Mouse (Mus musculus): ENCODE data around the gene Olfr1046.
"Not testable (repeated sequence)": the region's sequence is repeated elsewhere in the genome, so short reads cannot be mapped to it uniquely, and the experiment has no call there.

Gene Olfr1046

DNA sequence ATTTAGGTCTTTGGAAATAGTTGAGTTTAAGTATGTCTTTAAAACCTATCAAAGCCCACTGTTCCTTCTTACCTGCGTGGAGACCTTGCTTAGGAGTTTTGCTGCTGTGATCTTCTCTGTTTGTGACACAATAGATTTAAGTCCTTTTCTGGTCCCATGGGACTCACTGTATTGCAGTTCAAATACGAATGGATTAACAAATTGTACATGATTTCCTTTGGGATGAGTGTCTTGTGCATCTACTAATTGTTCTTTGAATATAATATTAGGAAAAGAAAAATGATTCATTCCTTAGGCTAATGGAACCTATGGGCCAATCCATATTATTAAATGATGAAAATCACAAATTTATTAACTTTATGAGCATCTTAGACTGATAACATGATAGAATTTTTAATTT lies at the start of gene Olfr1046:
TSS of gene Olfr1046 (minus strand) at position 101 of the 400 bp plus-strand sequence.
- no peak for DNase-seq (ENCODE audit: low spot score)

DNA sequence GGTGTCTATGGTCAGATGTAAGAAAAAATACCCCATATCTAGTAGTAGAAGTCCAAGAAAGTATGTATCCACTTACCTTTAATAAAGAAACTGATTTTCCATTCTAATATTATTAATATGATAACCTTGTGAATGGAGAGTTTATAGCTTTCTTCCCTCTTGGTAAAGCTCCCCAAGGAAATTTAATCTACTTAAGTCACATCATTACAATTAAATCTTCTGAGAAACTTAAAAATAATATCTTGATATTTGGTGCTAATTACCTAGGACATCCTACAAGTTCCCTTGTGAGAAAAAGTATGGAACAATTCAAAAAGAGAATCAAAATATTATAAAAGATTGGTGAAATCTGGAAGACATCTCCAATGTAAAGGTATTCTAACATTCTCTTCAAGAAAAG lies 39.1 kb upstream of the Olfr1046 start, which contains the start of gene Olfr1049:
TSS of gene Olfr1049 (minus strand) at position 101 of the 400 bp plus-strand sequence.
- not testable (repeated sequence) for DNase-seq (ENCODE audit: low spot score)

DNA sequence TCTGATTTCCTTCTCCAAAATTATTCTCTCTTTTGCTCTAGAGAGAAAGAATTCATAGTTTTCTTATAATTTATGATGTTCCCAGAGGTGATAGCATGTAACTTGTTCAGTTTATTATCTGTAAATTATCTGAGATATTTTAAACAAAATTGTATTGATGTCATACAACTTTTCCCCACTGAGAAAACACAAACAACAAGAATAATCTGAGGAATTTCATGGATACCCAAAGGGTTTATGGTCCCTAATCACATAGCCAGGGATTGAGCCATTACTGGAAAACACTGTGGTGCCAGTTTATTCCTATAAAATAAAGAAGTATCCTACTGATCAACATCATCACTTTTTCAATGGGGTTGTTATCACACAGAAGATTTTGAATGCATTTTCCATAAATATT lies 21.1 kb upstream of the Olfr1046 start, which contains the start of gene Olfr1048:
TSS of gene Olfr1048 (minus strand) at position 101 of the 400 bp plus-strand sequence.
- no peak for DNase-seq (ENCODE audit: low spot score)

DNA sequence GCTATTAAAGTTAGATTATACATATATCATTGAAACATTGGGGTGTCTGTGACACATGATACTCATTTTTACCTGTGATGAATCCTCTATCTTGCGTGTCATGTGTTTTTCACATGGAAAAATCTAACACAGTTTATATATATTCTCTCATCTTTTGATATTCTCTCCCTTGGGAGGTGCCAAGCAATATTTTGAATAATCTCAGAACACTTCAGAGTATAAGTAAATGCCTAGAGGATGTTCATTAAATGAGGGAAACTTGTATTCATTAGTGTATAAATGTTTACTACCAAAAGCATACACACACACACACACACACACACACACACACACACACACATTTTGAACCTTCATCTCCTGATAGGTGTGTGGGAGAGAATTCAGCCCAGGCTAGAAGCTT lies 12.2 kb upstream of the Olfr1046 start, which contains the start of gene Olfr1047:
TSS of gene Olfr1047 (minus strand) at position 101 of the 400 bp plus-strand sequence.
- DNase-seq (ENCODE audit: low spot score): no peak

DNA sequence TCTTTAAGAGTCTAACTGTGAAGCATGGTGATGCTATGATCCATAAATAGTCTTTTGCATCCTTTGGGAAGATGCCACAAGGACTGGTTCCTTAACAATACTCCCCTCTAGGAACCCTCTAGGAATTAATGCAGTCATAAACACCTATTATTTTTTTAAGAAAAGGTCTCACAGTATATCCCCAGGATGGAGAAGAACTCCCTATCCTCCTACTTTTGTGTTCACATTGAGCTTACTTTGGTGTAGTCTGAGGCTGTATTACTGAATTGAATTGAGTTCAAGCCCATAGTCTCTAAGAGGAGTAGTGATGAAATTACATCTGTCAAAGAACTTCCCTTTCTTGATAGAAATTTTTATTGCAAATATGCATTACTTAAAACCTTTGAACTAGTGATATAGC lies 16.2 kb downstream of the Olfr1046 start, which contains the start of gene Olfr1045:
TSS of gene Olfr1045 (minus strand) at position 101 of the 400 bp plus-strand sequence.
- DNase-seq (ENCODE audit: low spot score): no peak

DNA sequence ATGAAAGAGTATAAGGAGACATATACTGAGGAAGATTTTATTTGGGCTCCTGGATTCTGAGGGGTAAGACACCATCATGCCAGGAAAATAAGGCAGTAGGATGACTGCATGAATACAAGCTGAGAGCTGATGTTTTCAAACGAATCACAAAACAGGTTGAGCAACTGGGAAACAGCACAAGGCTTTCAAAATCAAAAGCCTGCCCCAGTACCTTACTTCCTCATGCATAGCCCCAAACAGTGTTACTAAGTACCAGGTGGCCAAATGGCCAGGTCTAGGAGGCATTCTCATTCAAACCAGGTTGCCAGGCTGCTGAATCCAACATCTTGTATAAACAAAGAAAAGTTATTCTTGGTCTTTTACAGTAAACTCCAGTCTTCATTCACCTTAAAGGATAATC lies 23.3 kb downstream of the Olfr1046 start:
- DNase-seq (ENCODE audit: low spot score): no peak

DNA sequence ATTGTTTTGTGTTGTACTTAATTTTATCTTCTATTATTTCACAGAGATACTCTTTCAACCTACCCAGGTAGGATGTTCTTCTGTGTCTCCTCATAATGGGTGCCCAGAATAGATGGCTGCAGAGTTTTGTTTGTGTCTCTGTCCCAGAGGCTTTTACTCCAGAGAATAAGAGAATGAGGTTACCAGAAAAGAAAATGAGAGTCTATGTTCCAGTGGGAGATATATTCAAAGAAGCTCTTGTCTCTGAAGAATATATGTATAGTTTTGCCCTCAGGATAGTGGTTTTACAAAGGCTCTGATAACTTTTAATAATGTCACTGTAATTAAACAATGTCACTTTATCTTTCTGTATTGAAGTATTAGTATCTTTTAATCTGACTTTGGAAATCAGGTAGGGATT lies 33.5 kb downstream of the Olfr1046 start, which contains the start of gene Olfr52:
TSS of gene Olfr52 (minus strand) at position 101 of the 400 bp plus-strand sequence.
- DNase-seq (ENCODE audit: low spot score): no peak

DNA sequence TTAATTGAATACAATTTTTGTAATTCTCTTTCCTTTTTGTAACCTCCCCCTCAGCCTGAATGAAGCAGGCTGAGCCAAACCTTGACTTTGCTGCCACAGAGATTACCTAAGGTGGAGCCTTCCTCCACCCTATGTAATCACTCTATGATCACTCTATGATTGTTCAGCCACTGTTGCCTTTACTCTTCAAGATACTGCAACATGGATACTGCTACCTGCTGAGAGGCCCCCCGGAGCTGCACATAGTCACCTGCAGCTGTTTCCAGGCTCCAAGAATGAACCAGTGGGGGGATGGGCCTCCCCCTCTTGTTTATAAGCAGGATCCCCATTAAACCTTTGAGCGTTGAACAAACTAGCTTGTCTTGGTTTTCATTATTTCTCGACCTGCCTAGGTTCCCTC lies 39.2 kb downstream of the Olfr1046 start:
- no peak for DNase-seq (ENCODE audit: low spot score)

DNA sequence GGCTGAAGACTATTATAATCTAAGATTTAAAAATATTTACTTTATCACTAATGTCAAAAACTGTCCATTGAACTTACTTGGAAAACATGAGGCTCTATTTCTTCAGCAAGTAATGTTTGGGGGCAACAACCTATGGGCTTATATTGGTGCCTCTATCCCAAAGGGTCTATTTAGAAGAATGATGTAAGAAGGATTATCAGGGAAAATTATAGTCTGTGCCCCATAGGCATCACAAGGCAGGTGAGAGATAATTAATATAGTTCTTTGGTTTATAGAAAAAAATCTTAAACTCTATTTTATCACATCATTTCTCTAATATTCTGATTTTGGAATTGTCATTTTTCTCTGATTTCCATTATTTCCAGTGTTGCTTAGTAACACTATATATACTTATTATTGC lies 41.4 kb downstream of the Olfr1046 start, which contains the start of gene Olfr1044:
TSS of gene Olfr1044 (minus strand) at position 101 of the 400 bp plus-strand sequence.
- no peak for DNase-seq (ENCODE audit: low spot score)

DNA sequence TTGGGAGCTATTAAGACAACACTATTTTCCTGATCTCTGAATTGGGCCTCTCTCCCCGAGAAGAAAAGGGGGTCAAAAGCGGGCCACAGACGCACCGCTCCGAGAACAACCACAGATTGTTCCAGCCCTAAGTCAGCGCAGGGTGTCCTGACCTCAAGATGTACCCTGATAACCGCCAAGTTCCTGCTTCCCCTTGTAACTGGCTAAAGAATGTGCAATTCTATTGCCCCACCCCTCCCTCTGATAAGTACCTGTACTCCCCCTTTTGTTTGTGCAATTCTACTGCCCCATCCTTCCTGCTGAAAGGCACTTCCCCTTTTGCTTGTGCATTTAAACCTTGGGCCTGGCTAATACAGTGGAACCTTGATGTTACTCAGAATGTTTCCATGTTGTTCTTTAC lies 43.7 kb downstream of the Olfr1046 start:
- DNase-seq (ENCODE audit: low spot score): not testable (repeated sequence)

DNA sequence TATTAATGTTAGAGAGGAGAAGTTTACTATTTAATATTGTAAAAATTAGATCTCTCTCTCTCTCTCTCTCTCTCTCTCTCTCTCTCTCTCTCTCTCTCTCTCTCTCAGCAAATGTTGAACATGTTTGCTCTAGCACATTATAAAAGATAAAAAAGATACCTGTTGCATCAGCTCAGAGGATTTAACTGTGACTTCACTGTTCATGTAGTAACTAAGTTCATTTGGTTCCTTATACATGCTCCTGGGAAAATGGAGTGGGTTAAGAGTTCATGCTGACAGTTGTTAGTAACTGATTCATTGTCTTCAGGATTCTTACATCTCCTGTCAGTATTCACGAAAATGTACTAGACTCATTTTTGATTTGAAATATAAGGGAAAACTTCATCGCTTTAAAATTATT lies 51.7 kb downstream of the Olfr1046 start, which contains the start of gene Olfr1043:
TSS of gene Olfr1043 (minus strand) at position 101 of the 400 bp plus-strand sequence.
- no peak for DNase-seq (ENCODE audit: low spot score)

Data from layer of hippocampus, adult 11-12 months (tissue).